Mouse (Mus musculus) left cerebral cortex, adult 18-20 months (tissue): ENCODE results near the gene Tor1b. TPM values are rescaled to one million over a fixed set of nuclear protein-coding genes. Genes with fewer than 3 reads are reported as not detected.
A peak's percentile ranks its signal among the peaks of the same experiment; 100 is the strongest.

Experiments
- DNase-seq, 2 experiments: peaks; one replicate each; pipeline ENCODE4 v3.0.0; 2021 to 2022; ENCODE audit warnings: low spot score in 2 of 2, mixed read lengths in 1 of 2
- total RNA-seq, 2 experiments: library from RNA; stranded (reverse); gene quantifications; 2 replicates each; pipeline ENCODE4 v1.2.3; 2021

The Tor1b gene
- total RNA-seq, 2 experiments from 2014 or later: 27.4 to 30.2 TPM

- DNase-seq: peak; percentile 30 to 49
Observed at GRCm38 (mm10) chr2:30985111-30986020, 32.6 kb downstream of the Tor1b start.

DNA sequence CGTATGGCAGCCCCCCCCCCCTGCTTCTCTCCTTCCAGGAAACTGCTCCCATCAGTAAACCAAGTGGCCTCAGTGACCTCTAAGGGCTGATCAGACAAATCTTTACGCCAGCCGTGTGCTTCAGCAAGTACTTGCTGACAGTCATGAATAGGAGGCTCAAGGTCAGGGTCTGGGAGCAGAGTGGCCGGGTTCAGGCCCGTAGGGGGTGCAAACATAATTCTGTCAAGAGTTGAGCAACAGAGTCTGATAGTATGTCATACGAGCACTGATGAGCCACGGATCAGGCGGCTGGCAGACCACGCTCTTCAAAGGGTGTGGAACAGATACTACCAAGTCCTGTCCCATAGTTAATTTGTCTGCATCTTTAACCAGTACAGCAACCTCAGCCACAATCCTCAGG, 37.5 kb downstream of the Tor1b start:
- DNase-seq: no peak

GRCm38 (mm10) chr2:30994853-30995252, 42.1 kb downstream of the Tor1b start:
- DNase-seq: no peak

DNA sequence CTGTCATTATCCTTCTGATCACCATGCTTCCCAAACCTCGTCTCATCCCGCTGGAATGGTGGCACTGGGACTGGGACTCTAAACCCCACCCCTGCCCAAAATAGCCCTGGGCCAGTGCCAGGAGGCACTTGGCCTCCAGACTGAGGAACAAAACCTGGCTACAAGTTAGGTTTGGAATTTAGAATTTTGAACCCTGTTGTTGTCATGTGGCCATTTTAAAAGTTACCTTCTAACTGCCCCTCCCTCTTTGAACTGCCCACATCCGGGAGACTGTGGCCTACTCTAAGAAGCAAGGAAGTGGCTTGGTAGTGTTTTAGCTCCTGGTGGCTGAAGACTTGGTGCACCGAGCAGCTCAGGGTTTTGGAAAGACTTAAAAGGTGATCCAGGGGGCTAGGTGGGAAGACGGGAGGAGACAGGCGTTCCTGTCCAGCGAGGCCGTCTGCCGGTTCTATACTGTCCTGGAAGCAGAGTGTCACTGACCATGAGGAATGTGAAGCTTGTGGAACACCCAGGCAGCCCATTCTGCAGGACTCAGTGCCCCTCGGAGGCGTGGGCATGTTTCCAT, 42.8 kb downstream of the Tor1b start:
- no peak for DNase-seq

DNA sequence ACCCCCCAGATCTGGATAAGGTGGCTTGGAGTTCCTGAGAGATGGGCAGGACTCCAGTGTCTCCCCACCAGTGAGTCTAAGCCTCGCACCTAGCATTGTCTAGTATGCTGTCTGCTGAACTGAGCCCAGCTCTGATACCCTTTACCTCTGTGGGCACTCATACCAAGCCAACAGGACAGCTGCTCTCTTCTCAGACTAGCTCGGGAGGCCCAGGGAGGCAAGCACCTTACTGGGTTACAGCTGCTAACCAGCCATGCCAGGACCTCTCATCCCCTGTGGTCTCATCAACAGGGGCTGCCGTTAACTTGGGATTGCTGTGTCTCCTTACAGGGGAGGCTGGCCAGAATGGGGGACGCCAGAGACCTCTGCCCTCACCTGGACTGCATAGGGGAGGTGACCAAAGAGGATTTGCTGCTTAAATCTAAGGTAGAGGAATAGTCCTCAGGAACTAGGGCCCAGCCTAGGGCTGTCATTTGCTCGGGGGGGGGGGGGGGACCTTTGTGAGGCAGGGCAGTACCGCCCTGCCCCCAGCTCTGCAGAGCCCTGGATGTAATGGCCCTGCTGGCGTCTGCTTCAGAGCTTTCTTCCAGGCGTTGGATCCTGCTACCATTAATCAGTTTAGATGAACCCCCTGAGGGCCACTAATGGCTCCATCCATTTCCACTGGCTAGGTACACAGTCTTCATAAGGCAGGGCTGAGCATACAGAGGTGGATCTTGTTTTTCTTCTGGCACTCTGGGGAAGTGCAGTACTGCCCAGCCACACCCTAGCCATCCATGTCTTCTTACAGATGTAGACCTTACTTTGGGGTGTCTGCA, 45.9 kb downstream of the Tor1b start:
- DNase-seq: no peak

DNA sequence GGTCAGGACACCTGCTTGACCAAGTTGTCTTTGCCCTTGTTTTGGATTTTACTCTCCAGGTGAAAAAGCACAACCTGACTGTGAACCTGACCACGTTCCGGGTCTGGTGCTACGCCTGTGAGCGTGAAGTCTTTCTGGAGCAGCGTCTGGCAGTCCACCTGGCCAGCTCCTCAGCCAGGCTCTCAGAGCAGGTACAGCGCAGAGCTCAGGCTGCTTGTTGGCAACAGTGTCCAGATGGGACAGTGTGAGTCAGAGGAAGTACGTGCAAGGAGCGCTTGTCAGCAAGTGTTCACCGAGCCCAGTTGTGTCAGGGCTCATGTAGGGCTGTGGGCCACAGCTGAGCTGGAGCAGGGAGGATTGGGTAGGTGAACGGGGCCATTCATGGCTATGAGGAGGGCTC, 50.1 kb downstream of the Tor1b start:
- no peak for DNase-seq

GRCm38 (mm10) chr2:31005453-31005852, 52.7 kb downstream of the Tor1b start:
- no peak for DNase-seq

GRCm38 (mm10) chr2:31006434-31006833, 53.7 kb downstream of the Tor1b start:
- no peak for DNase-seq

DNA sequence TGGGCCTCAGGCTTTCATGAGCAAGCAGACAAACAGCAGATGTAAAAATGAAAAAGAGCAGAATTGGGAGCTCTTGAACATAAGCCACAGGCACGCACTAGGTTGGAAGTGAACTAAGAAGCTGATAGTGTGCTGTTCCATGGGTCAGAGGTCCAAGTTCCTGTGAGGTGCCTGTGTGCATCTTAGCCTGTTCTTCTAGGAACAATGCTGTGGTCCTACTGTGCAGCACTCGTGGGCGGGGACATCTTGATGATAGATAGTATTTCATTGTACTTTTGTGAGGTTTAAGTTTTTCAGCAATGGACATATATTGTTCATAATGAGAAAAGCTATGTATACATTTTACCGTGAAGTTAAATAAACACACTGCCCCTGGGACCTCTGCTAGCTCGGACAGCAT, 54.4 kb downstream of the Tor1b start:
- DNase-seq: no peak

Other genes with a start within 250 kb of the Tor1b start
- 1 to 10 TPM; 8.2 to 8.4 TPM for gene 1700001O22Rik, start 149.3 kb upstream of the Tor1b start, total RNA-seq
- gene Ntmt1, start 145.1 kb upstream of the Tor1b start, total RNA-seq: 10 to 100 TPM; 32.9 to 34.1 TPM
- 10 to 100 TPM; 41.0 to 43.1 TPM for gene Asb6, start 122.6 kb upstream of the Tor1b start, total RNA-seq
- 1 to 10 TPM; 2.1 to 2.8 TPM for gene Prrx2, start 118.0 kb upstream of the Tor1b start, total RNA-seq
- gene Ptges, start 23.1 kb upstream of the Tor1b start, total RNA-seq: 1 to 10 TPM; 7.1 to 9.8 TPM
- gene Tor1a, start 15.0 kb downstream of the Tor1b start, total RNA-seq: 10 to 100 TPM; 37.3 to 40.0 TPM
- 10 to 100 TPM; 68.6 to 71.2 TPM for gene BC005624, start 29.2 kb downstream of the Tor1b start, total RNA-seq
- gene Usp20, start 29.3 kb downstream of the Tor1b start, total RNA-seq: 10 to 100 TPM; 69.2 to 81.8 TPM
- gene Fnbp1, start 189.0 kb downstream of the Tor1b start, total RNA-seq: 100 to 1,000 TPM in 1 of 2 experiments, 10 to 100 TPM in 1; 97.8 to 101 TPM
- gene Gpr107, start 199.4 kb downstream of the Tor1b start, total RNA-seq: 10 to 100 TPM; 42.9 to 45.1 TPM